Mouse (Mus musculus) layer of hippocampus, postnatal 36 days (tissue): ENCODE results near the gene B3galnt1. TPM values are rescaled to one million over a fixed set of nuclear protein-coding genes. Genes with fewer than 3 reads are reported as not detected.

Experiments
- total RNA-seq, 2 experiments: library from RNA; stranded (reverse); gene quantifications; 2 replicates each; pipeline ENCODE4 v1.2.3; 2021

B3galnt1 gene
- total RNA-seq, 2 experiments from 2014 or later = 42.2 to 43.1 TPM

Other genes with a start within 250 kb of the B3galnt1 start
- 10 to 100 TPM; 57.9 to 58.4 TPM for gene Nmd3, start 123.0 kb upstream of the B3galnt1 start, total RNA-seq